In the genomic region with DNA sequence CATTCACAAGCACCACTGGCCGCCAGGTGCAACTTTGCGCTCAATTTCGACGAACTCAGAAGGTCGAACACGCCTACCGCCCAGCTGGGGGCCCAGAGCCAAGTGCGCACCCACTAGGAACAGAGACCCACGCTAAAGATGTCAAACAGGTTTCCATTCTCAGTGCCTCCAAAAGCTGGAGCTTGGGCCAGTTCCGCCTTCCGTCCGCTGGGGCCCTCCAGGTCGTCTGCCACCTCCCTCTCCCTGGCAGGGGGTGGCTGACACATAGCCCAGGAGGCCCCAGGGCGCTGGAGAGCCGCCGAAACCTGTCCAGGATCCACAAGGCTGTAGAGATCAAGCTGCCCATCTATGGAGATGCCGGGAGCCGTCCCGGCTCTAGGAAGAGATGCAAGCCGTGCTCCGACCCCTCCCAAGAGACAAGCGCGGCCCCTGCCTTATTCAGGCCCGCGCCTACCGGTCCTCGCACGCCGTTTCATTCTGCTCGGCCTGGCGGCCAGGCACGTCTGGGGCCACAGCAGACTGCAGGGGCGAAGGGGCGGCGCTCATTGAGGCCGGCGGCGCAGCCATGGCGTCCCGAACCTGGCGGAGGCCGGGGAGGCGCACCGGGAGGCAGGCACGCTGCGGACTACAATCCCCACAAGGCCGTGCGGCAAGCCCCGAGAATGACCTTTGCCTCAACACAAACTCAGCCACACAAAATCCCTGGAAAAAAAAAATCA, we compare ENCODE assay signal across 8 mouse cellular contexts. TPM values are rescaled to one million over a fixed set of nuclear protein-coding genes. Genes with fewer than 3 reads are reported as not detected.
DNase-seq lines count a peak whose midpoint lies in the region; ATAC-seq lines count a peak whose summit lies in the region.

No protein-coding gene starts in this region.

- H3K36me3 ChIP-seq in heart, embryonic 14.5 days (ENCODE audit: control insufficient read depth, insufficient read depth, low read length), result peaks cover 36% of the 10 kb centered on the region
- peaks cover 19% of the 10 kb centered on the region for H3K36me3 ChIP-seq in liver, embryonic 11.5 days (ENCODE audit: control insufficient read depth, insufficient read depth, low read length)
- no peaks in the 10 kb centered on the region for H3K36me3 ChIP-seq in splenic B cell, adult 2 months (ENCODE audit: control insufficient read depth, insufficient read depth, low read length, poor library complexity, severe bottlenecking)

- under 1% methylated on average over 49 of the region's 49 CpGs for WGBS in heart, embryonic 14.5 days
- WGBS in liver, embryonic 11.5 days, result under 1% methylated on average over 49 of the region's 49 CpGs

- H3K27ac ChIP-seq in heart, embryonic 14.5 days (replicated peaks in 1 of 2; ENCODE audit: control insufficient read depth in 1 of 2, insufficient read depth in 1 of 2, low read depth in 2 of 2, low read length in 2 of 2), result peak overlapping the region; percentile 90 to 95
- peak overlapping the region; percentile 95 for H3K27ac ChIP-seq in liver, embryonic 11.5 days (ENCODE audit: low read depth, low read length)

- peaks cover 25 to 37% of the 10 kb centered on the region in 2 experiments for H3K4me1 ChIP-seq in heart, embryonic 14.5 days (ENCODE audit: control insufficient read depth in 2 of 2, insufficient read depth in 2 of 2, low read length in 2 of 2)
- peaks cover 45% of the 10 kb centered on the region for H3K4me1 ChIP-seq in liver, embryonic 11.5 days (replicated peaks; ENCODE audit: control insufficient read depth, insufficient read depth, low read length)

- peak overlapping the region; percentile 92 for H3K4me2 ChIP-seq in heart, embryonic 14.5 days (ENCODE audit: low read length)
- peak overlapping the region; percentile 77 for H3K4me2 ChIP-seq in liver, embryonic 11.5 days

- ATAC-seq in heart, embryonic 14.5 days (ENCODE audit: insufficient number of reproducible peaks, insufficient read depth, low FRiP score, low read depth), result peak; percentile 77
- peak; percentile 78 for ATAC-seq in liver, embryonic 11.5 days (replicated peaks; ENCODE audit: low FRiP score)
- ATAC-seq in monocyte, adult 5-6 weeks (replicated peaks; ENCODE audit: insufficient number of reproducible peaks, low FRiP score, low TSS enrichment, poor library complexity, severe bottlenecking), result peak; percentile 58

- H3K9me3 ChIP-seq in heart, embryonic 14.5 days (ENCODE audit: control insufficient read depth, low read length), result no peaks in the 10 kb centered on the region
- H3K9me3 ChIP-seq in liver, embryonic 11.5 days (ENCODE audit: control insufficient read depth, low read length), result no peaks in the 10 kb centered on the region

- H3K9ac ChIP-seq in heart, embryonic 14.5 days (ENCODE audit: low read length), result peak overlapping the region; percentile 94
- H3K9ac ChIP-seq in liver, embryonic 11.5 days (ENCODE audit: low read depth, low read length), result peak overlapping the region; percentile 91

- peak; percentile 66 for DNase-seq in CD8-positive naive resting alpha-beta T cell, adult 2 months (ENCODE audit: low read depth in 2 of 2, low spot score in 2 of 2)
- DNase-seq in c-Kit-positive CD71-positive TER-119-negative erythroid progenitor cells, embryonic 14.5 days (ENCODE audit: low read depth), result peak; percentile 63
- DNase-seq in fibroblast of lung, adult 2 months (ENCODE audit: low read depth), result peak; percentile 39
- DNase-seq in kidney, postnatal 10 days, result peak; percentile 92
- peak; percentile 85 for DNase-seq in liver, embryonic 11.5 days (ENCODE audit: low spot score)
- DNase-seq in splenic B cell, adult 2 months (ENCODE audit: low read depth, low spot score), result peak; percentile 79

- H3K27me3 ChIP-seq in heart, embryonic 14.5 days (ENCODE audit: control insufficient read depth, insufficient read depth, low read length), result no peaks in the 10 kb centered on the region
- H3K27me3 ChIP-seq in liver, embryonic 11.5 days (replicated peaks; ENCODE audit: control insufficient read depth, insufficient read depth, low read length), result no peaks in the 10 kb centered on the region
- no peaks in the 10 kb centered on the region for H3K27me3 ChIP-seq in splenic B cell, adult 2 months (ENCODE audit: control insufficient read depth, insufficient read depth, low read length, poor library complexity, severe bottlenecking)

- H3K4me3 ChIP-seq in heart, embryonic 14.5 days (ENCODE audit: control insufficient read depth in 1 of 2, insufficient read depth in 1 of 2, low read depth in 1 of 2, low read length in 2 of 2), result peak overlapping the region; percentile 84 to 90
- H3K4me3 ChIP-seq in liver, embryonic 11.5 days (ENCODE audit: low read depth, low read length), result peak overlapping the region; percentile 78

RNA-seq across cellular contexts. Expression of a gene that starts 3.1 kb away (rescaled TPM):
- polyA plus RNA-seq in heart, embryonic 14.5 days (2014; fragmentation: Nextera tagmentation; extraction: Ambion mirVana), result 72.1 and 72.2 TPM in 2 replicates
- polyA plus RNA-seq in liver, embryonic 11.5 days (2014; fragmentation: Nextera tagmentation; extraction: Ambion mirVana), result 44.5 and 51.2 TPM in 2 replicates
- 106 to 183 TPM (median 161 TPM) in 3 replicates for total RNA-seq in monocyte, adult 5-6 weeks (2017)

RNA-seq across cellular contexts. Expression of a gene that starts 10.1 kb away (rescaled TPM):
- polyA plus RNA-seq in heart, embryonic 14.5 days (2014; fragmentation: Nextera tagmentation; extraction: Ambion mirVana), result 41.1 and 43.0 TPM in 2 replicates
- polyA plus RNA-seq in liver, embryonic 11.5 days (2014; fragmentation: Nextera tagmentation; extraction: Ambion mirVana), result 63.0 and 68.5 TPM in 2 replicates
- total RNA-seq in monocyte, adult 5-6 weeks (2017), result 65.7 to 104 TPM (median 96.6 TPM) in 3 replicates

RNA-seq across cellular contexts. Expression of a gene that starts 11.0 kb away (rescaled TPM):
- 29.3 and 32.0 TPM in 2 replicates for polyA plus RNA-seq in heart, embryonic 14.5 days (2014; fragmentation: Nextera tagmentation; extraction: Ambion mirVana)
- 31.2 and 33.9 TPM in 2 replicates for polyA plus RNA-seq in liver, embryonic 11.5 days (2014; fragmentation: Nextera tagmentation; extraction: Ambion mirVana)
- total RNA-seq in monocyte, adult 5-6 weeks (2017), result 6.6 to 20.6 TPM (median 10.2 TPM) in 3 replicates

RNA-seq across cellular contexts. Expression of a gene that starts 17.5 kb away (rescaled TPM):
- polyA plus RNA-seq in heart, embryonic 14.5 days (2014; fragmentation: Nextera tagmentation; extraction: Ambion mirVana), result 13.3 and 14.0 TPM in 2 replicates
- 6.2 and 6.8 TPM in 2 replicates for polyA plus RNA-seq in liver, embryonic 11.5 days (2014; fragmentation: Nextera tagmentation; extraction: Ambion mirVana)
- total RNA-seq in monocyte, adult 5-6 weeks (2017), result 1.5 to 5.5 TPM (median 4.5 TPM) in 3 replicates

Comparison
In these comparisons a context has a peak if more than half of its experiments do, and no peak if none do; other contexts are left out.
1. Peak in every context shown above with its lines: DNase-seq, ATAC-seq, H3K4me3 ChIP-seq and H3K27ac ChIP-seq.
2. DNase-seq: peak in every context shown above with its lines; median percentile 92 in kidney, postnatal 10 days; 85 in liver, embryonic 11.5 days; 79 in splenic B cell, adult 2 months; 66 in CD8-positive naive resting alpha-beta T cell, adult 2 months; 63 in c-Kit-positive CD71-positive TER-119-negative erythroid progenitor cells, embryonic 14.5 days; 39 in fibroblast of lung, adult 2 months.